Mouse (Mus musculus) ES-E14 (cell line): ENCODE measurements at regions not wholly inside any gene's neighbourhood (a gene's known extent, or its start where the extent isn't known, plus 50 kb on each side); places are given as distances from the start of the nearest gene placed in this dataset.

Experiments used
- DNase-seq: peaks from one replicate; pipeline ENCODE4 v3.0.0-alpha.2; 2013; ENCODE audit warnings: low read depth, low spot score
- H3K27ac ChIP-seq: 2 replicates; pipeline ENCODE4 v1.5.1; 2012; ENCODE audit warnings: low read depth, mild to moderate bottlenecking, low read length, moderate library complexity, mixed read lengths; ENCODE audit not compliant: poor library complexity, insufficient read depth, severe bottlenecking
- H3K36me3 ChIP-seq: 2 replicates; pipeline ENCODE4 v1.6.1; 2012; ENCODE audit warnings: mild to moderate bottlenecking, low read length, moderate library complexity, mixed read lengths; ENCODE audit not compliant: control insufficient read depth, poor library complexity, insufficient read depth, severe bottlenecking
- H3K4me1 ChIP-seq, 2 experiments: fragments of 150-350 bp in 1 of 2; sonication (generic) in 1 of 2; 2 replicates each; pipeline ENCODE4 v1.6.1; 2012; ENCODE audit warnings: low read length in 2 of 2, mild to moderate bottlenecking in 1 of 2, mixed read lengths in 1 of 2; ENCODE audit not compliant: control insufficient read depth in 2 of 2, insufficient read depth in 2 of 2, poor library complexity in 1 of 2
- H3K4me3 ChIP-seq, 2 experiments: fragments of 150-350 bp in 1 of 2; sonication (generic) in 1 of 2; 2 replicates each; pipeline ENCODE4 v1.5.1; 2012; ENCODE audit warnings: low read length in 2 of 2, low read depth in 1 of 2, mild to moderate bottlenecking in 1 of 2, mixed read lengths in 1 of 2; ENCODE audit not compliant: insufficient read depth in 1 of 2, poor library complexity in 1 of 2, severe bottlenecking in 1 of 2
- H3K9ac ChIP-seq: 2 replicates; pipeline ENCODE4 v1.6.1; 2012; ENCODE audit warnings: low read depth, mild to moderate bottlenecking, low read length, mixed read lengths; ENCODE audit not compliant: poor library complexity, insufficient read depth, severe bottlenecking
- H3K9me3 ChIP-seq: fragments of 150-350 bp; sonication (generic); 2 replicates; pipeline ENCODE4 v1.6.1; 2012; ENCODE audit warnings: low read depth, mild to moderate bottlenecking, low read length; ENCODE audit not compliant: control insufficient read depth, insufficient read depth
- CHD2 ChIP-seq: IDR thresholded peaks from 2 replicates; pipeline ENCODE4 v1.6.1; 2014; ENCODE audit warnings: mild to moderate bottlenecking, low read depth, low read length, inconsistent platforms
- HCFC1 ChIP-seq: IDR thresholded peaks from 2 replicates; pipeline ENCODE4 v1.6.1; 2012; ENCODE audit warnings: low read length, inconsistent platforms, borderline replicate concordance; ENCODE audit not compliant: insufficient read depth
- MAFK ChIP-seq: IDR thresholded peaks from 2 replicates; pipeline ENCODE4 v1.6.1; 2014; ENCODE audit warnings: mild to moderate bottlenecking, low read depth, low read length, inconsistent platforms; ENCODE audit not compliant: insufficient read depth
- ZC3H11A ChIP-seq: IDR thresholded peaks from 2 replicates; pipeline ENCODE4 v1.6.1; 2012; ENCODE audit warnings: low read depth, mild to moderate bottlenecking, inconsistent platforms, low read length, borderline replicate concordance
- ZNF384 ChIP-seq: IDR thresholded peaks from 2 replicates; pipeline ENCODE4 v1.6.1; 2012; ENCODE audit warnings: low read depth, low read length, inconsistent platforms
- in situ Hi-C, 2 experiments: fragments of 600-800 bp; cut with MboI; formaldehyde crosslinking; loops; one replicate each; pipeline ENCODE4 v1.15.1; 2025; ENCODE audit warnings: low sequenced_read_pairs in 2 of 2, inconsistent platforms in 1 of 2; ENCODE audit not compliant: unreplicated experiment in 2 of 2

GRCm38 (mm10) chr6:52443112-52443984 lies 130.1 kb downstream of the Evx1 start:
- peaks cover 2 to 13% of the 10 kb centered on the region in 2 experiments for H3K4me1 ChIP-seq
- no peak overlapping the region for H3K4me3 ChIP-seq
- no peaks in the 10 kb centered on the region for H3K36me3 ChIP-seq
- H3K27ac ChIP-seq, result no peak overlapping the region
- no peak for DNase-seq
- no peak overlapping the region for H3K9ac ChIP-seq
- no peaks in the 10 kb centered on the region for H3K9me3 ChIP-seq
- in situ Hi-C loops, result no loop called here
- TF ChIP-seq HCFC1, result no peak
- TF ChIP-seq MAFK, result no peak
- no peak for TF ChIP-seq CHD2
- no peak for TF ChIP-seq ZNF384
- no peak for TF ChIP-seq ZC3H11A

DNA sequence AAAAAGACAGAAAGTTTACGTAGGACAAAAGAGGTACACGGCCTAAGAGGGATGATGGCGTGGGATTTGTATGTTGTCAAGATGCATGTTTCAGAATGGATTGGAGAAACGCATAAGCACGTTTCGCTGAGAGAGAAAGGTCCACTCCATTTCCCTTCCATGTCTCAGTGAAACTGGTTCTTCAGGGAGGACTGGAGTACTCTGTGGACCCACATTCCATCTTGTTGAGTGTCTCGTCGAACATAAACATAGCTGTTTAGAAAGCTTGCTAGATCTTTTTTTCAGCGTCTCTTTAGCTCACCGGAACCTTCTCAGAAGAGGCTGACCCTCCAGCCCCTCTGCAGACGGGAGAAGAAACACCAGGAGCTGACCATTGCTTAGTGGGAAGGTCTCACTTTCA lies 145.5 kb downstream of the Evx1 start:
- Histone ChIP-seq H3K9me3 (no peaks in the 10 kb centered on the region), H3K27ac (no peak overlapping the region), H3K4me3 (no peak overlapping the region), H3K4me1 (peaks cover 0 to 2% of the 10 kb centered on the region in 2 experiments; a peak in 1 of 4 replicates), H3K36me3 (no peaks in the 10 kb centered on the region), H3K9ac (no peak overlapping the region)
- in situ Hi-C loops, result no loop called here
- no peak for DNase-seq
- no peak for TF ChIP-seq ZNF384
- TF ChIP-seq HCFC1, result no peak
- no peak for TF ChIP-seq MAFK
- TF ChIP-seq ZC3H11A, result no peak
- TF ChIP-seq CHD2, result no peak

GRCm38 (mm10) chr6:52461186-52461585 lies 147.9 kb downstream of the Evx1 start:
- no peak for TF ChIP-seq CHD2
- TF ChIP-seq HCFC1, result no peak
- TF ChIP-seq ZNF384, result no peak
- no peak for TF ChIP-seq MAFK
- no peak for TF ChIP-seq ZC3H11A
- in situ Hi-C loops, result no loop called here

GRCm38 (mm10) chr6:52463369-52463768 lies 150.1 kb downstream of the Evx1 start:
- TF ChIP-seq CHD2 (no peak), HCFC1 (no peak), ZNF384 (no peak), ZC3H11A (no peak), MAFK (no peak)
- H3K4me3 ChIP-seq, result no peak overlapping the region
- H3K9ac ChIP-seq, result no peak overlapping the region
- H3K27ac ChIP-seq, result no peak overlapping the region
- no peaks in the 10 kb centered on the region for H3K9me3 ChIP-seq
- H3K36me3 ChIP-seq, result no peaks in the 10 kb centered on the region
- DNase-seq, result no peak
- H3K4me1 ChIP-seq, result peaks cover 0 to 2% of the 10 kb centered on the region in 2 experiments; a peak in 1 of 4 replicates
- in situ Hi-C loops, result no loop called here

More at GRCm38 (mm10) chr6:52461186-52461585, 147.9 kb downstream of the Evx1 start:
- H3K4me1 ChIP-seq, result peaks cover 0 to 2% of the 10 kb centered on the region in 2 experiments; a peak in 1 of 4 replicates
- H3K9me3 ChIP-seq, result no peaks in the 10 kb centered on the region
- H3K27ac ChIP-seq, result no peak overlapping the region
- DNase-seq, result no peak
- H3K9ac ChIP-seq, result no peak overlapping the region
- H3K36me3 ChIP-seq, result no peaks in the 10 kb centered on the region
- H3K4me3 ChIP-seq, result no peak overlapping the region
